Mouse (Mus musculus): Measurements from ENCODE around the gene Rbck1.

DNA sequence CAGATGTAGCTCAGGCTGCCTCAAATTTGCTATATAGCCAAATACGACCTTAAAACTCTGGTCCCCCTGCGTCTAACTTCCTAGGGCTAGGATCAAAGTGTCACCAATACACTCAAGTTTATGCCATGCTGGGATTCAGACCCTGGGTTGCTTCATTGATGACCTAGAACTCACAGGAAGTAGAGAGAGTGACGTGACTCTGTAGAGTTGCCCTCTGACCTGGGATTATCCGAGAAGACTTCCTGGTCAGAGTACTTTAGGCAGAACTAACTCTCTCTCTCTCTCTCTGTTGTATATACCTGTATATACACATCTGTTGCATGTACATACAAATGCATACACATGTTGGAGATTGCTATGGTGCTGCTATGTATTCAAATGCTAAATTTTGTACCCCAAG, 40.2 kb upstream of the Rbck1 start:
- TF ChIP-seq CHD2 (IDR thresholded peaks at IDR 0.05; ENCODE audit: low read depth, low read length) = no peak
- TF ChIP-seq ZNF384 (IDR thresholded peaks at IDR 0.05; ENCODE audit: low read depth, low read length) = no peak
- TF ChIP-seq MAFK (IDR thresholded peaks at IDR 0.05; ENCODE audit: insufficient read depth, low read depth, low read length) = no peak
